Mouse (Mus musculus): Measurements from ENCODE around the gene Apoa2.

DNA sequence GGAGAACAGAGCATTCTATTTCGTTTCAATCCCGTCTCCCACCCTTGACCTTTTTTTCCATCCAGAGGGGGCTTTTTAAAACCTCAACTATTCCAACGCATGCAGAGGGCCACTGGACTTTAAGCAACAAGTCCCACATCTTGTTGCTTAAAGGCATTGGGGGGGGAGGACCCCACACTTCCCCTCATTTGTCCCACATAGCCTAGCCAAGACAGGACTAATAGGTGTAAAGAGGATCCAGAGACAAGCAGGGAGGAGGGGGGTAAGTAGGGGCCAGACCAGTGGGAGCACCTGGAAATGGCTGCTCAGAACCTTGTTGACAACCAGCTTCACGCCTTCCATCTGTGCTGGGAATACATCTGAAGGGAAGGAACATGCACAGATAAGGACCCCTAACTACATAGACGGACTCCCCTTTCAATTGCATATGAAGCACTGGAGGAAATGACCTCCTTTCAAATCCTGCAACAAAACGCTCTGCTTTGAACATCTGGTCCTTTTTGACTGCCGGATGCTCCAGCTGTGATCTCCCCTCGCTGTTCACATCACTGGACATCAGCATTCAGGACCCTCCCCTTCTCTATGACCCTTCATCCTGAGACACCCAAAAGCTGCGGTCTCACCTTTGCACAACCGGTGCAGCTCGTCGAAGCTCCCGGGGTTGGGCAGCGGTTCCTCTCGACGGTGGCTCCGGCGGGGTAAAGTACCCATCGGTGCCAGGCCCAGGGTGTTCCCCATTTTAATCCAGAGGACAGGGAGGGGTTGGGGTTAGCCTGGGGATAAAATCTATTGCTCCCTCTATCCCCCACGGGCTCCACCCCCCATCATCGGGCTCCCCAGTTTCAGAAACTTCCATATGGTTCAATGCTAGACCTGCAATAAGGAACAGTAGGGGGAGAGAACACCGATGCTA lies 3.3 kb upstream of the Apoa2 start:
- TF ChIP-seq CTCF (IDR thresholded peaks at IDR 0.05; ENCODE audit: borderline replicate concordance, insufficient read depth, low read length) = no peak
- TF ChIP-seq POLR2A (IDR thresholded peaks at IDR 0.05; ENCODE audit: low read depth, low read length) = no peak

All from embryonic fibroblast, embryonic 13.5 days (primary cell).